Mouse (Mus musculus) G1E (cell line): ENCODE measurements at regions not wholly inside any gene's neighbourhood (a gene's known extent, or its start where the extent isn't known, plus 50 kb on each side); places are given as distances from the start of the nearest gene placed in this dataset.

Experiments
- ATAC-seq: 2 replicates; pipeline ENCODE4 v1.8.0; 2016; ENCODE audit warnings: mild to moderate bottlenecking; ENCODE audit not compliant: insufficient number of reproducible peaks, poor library complexity, low FRiP score, severe bottlenecking; ENCODE audit errors: extremely low read depth
- DNase-seq: peaks from one replicate; pipeline ENCODE4 v3.0.0; 2012; ENCODE audit warnings: low spot score
- H3K27me3 ChIP-seq: 2 replicates; pipeline ENCODE4 v1.6.1; 2012; ENCODE audit warnings: mild to moderate bottlenecking, low read length, inconsistent platforms; ENCODE audit not compliant: insufficient read depth
- H3K36me3 ChIP-seq: replicated peaks from 2 replicates; pipeline ENCODE3; 2012; ENCODE audit warnings: mild to moderate bottlenecking, inconsistent platforms
- H3K4me1 ChIP-seq: 2 replicates; pipeline ENCODE4 v1.6.1; 2012; ENCODE audit warnings: low read depth, low read length, inconsistent platforms, mixed read lengths; ENCODE audit not compliant: insufficient read depth
- H3K4me3 ChIP-seq: 2 replicates; pipeline ENCODE4 v1.5.1; 2012; ENCODE audit warnings: low read depth, mild to moderate bottlenecking, inconsistent platforms, low read length, moderate library complexity, mixed read lengths
- H3K9me3 ChIP-seq: replicated peaks from 2 replicates; pipeline ENCODE4 v1.6.1; 2012; ENCODE audit warnings: inconsistent platforms
- CTCF ChIP-seq: IDR thresholded peaks from 2 replicates; pipeline ENCODE4 v1.5.1; 2012; ENCODE audit warnings: low read depth, low read length, inconsistent platforms, mixed read lengths
- GATA1 ChIP-seq: IDR thresholded peaks from 2 replicates; pipeline ENCODE4 v1.6.1; 2012; ENCODE audit warnings: borderline replicate concordance, low read length, inconsistent platforms, mixed read lengths
- GATA2 ChIP-seq: IDR thresholded peaks from 2 replicates; pipeline ENCODE4 v1.6.1; 2012; ENCODE audit warnings: low read depth, low read length, inconsistent platforms, borderline replicate concordance
- POLR2AphosphoS5 ChIP-seq: IDR thresholded peaks from 2 replicates; pipeline ENCODE4 v1.6.1; 2012; ENCODE audit warnings: low read depth, low read length, inconsistent platforms; ENCODE audit not compliant: insufficient replicate concordance
- TAL1 ChIP-seq: conservative IDR thresholded peaks from 2 replicates; pipeline ENCODE4 v1.6.1; 2012; ENCODE audit warnings: low read depth, low read length, inconsistent platforms, mixed read lengths

GRCm38 (mm10) chr14:76910186-76910585, 126.4 kb upstream of the Ccdc122 start:
- TF ChIP-seq GATA1 = no peak
- no peak for TF ChIP-seq CTCF
- TF ChIP-seq GATA2 = no peak
- TF ChIP-seq TAL1 = no peak
- TF ChIP-seq POLR2AphosphoS5 = no peak
- peaks cover 4% of the 10 kb centered on the region for H3K9me3 ChIP-seq
- ATAC-seq (no peak), DNase-seq (no peak)
- H3K4me1 ChIP-seq = no peaks in the 10 kb centered on the region
- H3K4me3 ChIP-seq = no peak overlapping the region
- no peaks in the 10 kb centered on the region for H3K27me3 ChIP-seq
- no peaks in the 10 kb centered on the region for H3K36me3 ChIP-seq

- DNase-seq (no peak), ATAC-seq (no peak)
- Histone ChIP-seq H3K4me1 (no peaks in the 10 kb centered on the region), H3K4me3 (no peak overlapping the region), H3K27me3 (no peaks in the 10 kb centered on the region), H3K36me3 (no peaks in the 10 kb centered on the region), H3K9me3 (no peaks in the 10 kb centered on the region)
- TF ChIP-seq POLR2AphosphoS5 (no peak), TAL1 (no peak), GATA1 (no peak), CTCF (no peak), GATA2 (no peak)
These were observed 128.6 kb upstream of the Ccdc122 start for GRCm38 (mm10) chr14:76907941-76908340.

- no peak for DNase-seq
- TF ChIP-seq GATA1 (no peak), TAL1 (no peak), POLR2AphosphoS5 (no peak), GATA2 (no peak), CTCF (no peak)
These were observed 133.4 kb upstream of the Ccdc122 start for GRCm38 (mm10) chr14:76902962-76903757.

GRCm38 (mm10) chr14:76901490-76901889, 135.1 kb upstream of the Ccdc122 start:
- no peaks in the 10 kb centered on the region for H3K27me3 ChIP-seq
- TF ChIP-seq CTCF (no peak), GATA1 (no peak), POLR2AphosphoS5 (no peak), GATA2 (no peak), TAL1 (no peak)
- ATAC-seq = no peak
- no peaks in the 10 kb centered on the region for H3K36me3 ChIP-seq
- no peak for DNase-seq
- H3K9me3 ChIP-seq = no peaks in the 10 kb centered on the region
- H3K4me3 ChIP-seq = no peak overlapping the region
- H3K4me1 ChIP-seq = no peaks in the 10 kb centered on the region

More at GRCm38 (mm10) chr14:76902962-76903757, 133.4 kb upstream of the Ccdc122 start:
- H3K36me3 ChIP-seq = no peaks in the 10 kb centered on the region
- ATAC-seq = no peak
- H3K9me3 ChIP-seq = no peaks in the 10 kb centered on the region
- H3K27me3 ChIP-seq = no peaks in the 10 kb centered on the region
- H3K4me1 ChIP-seq = no peaks in the 10 kb centered on the region
- no peak overlapping the region for H3K4me3 ChIP-seq

GRCm38 (mm10) chr14:76899331-76899730, 137.2 kb upstream of the Ccdc122 start:
- DNase-seq (no peak), ATAC-seq (no peak)
- no peaks in the 10 kb centered on the region for H3K27me3 ChIP-seq
- H3K4me3 ChIP-seq = no peak overlapping the region
- no peaks in the 10 kb centered on the region for H3K36me3 ChIP-seq
- TF ChIP-seq GATA1 = no peak
- H3K9me3 ChIP-seq = no peaks in the 10 kb centered on the region
- no peaks in the 10 kb centered on the region for H3K4me1 ChIP-seq

- no peaks in the 10 kb centered on the region for H3K9me3 ChIP-seq
- no peaks in the 10 kb centered on the region for H3K27me3 ChIP-seq
- H3K36me3 ChIP-seq = no peaks in the 10 kb centered on the region
- ATAC-seq (no peak), DNase-seq (no peak)
- no peaks in the 10 kb centered on the region; the same call in 1 of the 2 replicates for H3K4me1 ChIP-seq
- TF ChIP-seq GATA1 = no peak
- TF ChIP-seq CTCF = no peak
- TF ChIP-seq GATA2 = no peak
- TF ChIP-seq POLR2AphosphoS5 = no peak
- no peak for TF ChIP-seq TAL1
- no peak overlapping the region for H3K4me3 ChIP-seq
These were observed 148.9 kb upstream of the Ccdc122 start for GRCm38 (mm10) chr14:76887708-76888107.
